Mouse (Mus musculus) liver, adult 2 months (tissue): ENCODE results near the gene Chrd. TPM values are rescaled to one million over a fixed set of nuclear protein-coding genes. Genes with fewer than 3 reads are reported as not detected.

Source experiments
- DNase-seq: peaks from one replicate; pipeline ENCODE4 v3.0.0-alpha.2; 2011; ENCODE audit warnings: low read depth, low spot score; ENCODE audit errors: extremely low read depth
- H3K27ac ChIP-seq: fragments of 200-500 bp; replicated peaks from 2 replicates; pipeline ENCODE4 v1.5.1; 2012; ENCODE audit warnings: low read depth, mild to moderate bottlenecking, control low read depth, inconsistent platforms, low read length; ENCODE audit not compliant: insufficient read depth
- H3K27me3 ChIP-seq: fragments of 200-500 bp; 2 replicates; pipeline ENCODE4 v1.6.1; 2012; ENCODE audit warnings: mild to moderate bottlenecking, moderate library complexity, low read length, inconsistent platforms; ENCODE audit not compliant: control insufficient read depth, insufficient read depth
- H3K36me3 ChIP-seq: fragments of 200-500 bp; 2 replicates; pipeline ENCODE4 v1.6.1; 2012; ENCODE audit warnings: low read length, inconsistent platforms; ENCODE audit not compliant: control insufficient read depth, insufficient read depth
- H3K4me1 ChIP-seq: fragments of 200-500 bp; 2 replicates; pipeline ENCODE4 v1.6.1; 2011; ENCODE audit warnings: low read length; ENCODE audit not compliant: control insufficient read depth, insufficient read depth
- H3K4me3 ChIP-seq: fragments of 200-500 bp; 2 replicates; pipeline ENCODE4 v1.5.1; 2011; ENCODE audit warnings: low read depth, mild to moderate bottlenecking, control low read depth, low read length, moderate library complexity; ENCODE audit not compliant: insufficient read depth
- H3K79me2 ChIP-seq: fragments of 200-500 bp; 2 replicates; pipeline ENCODE4 v1.6.1; 2012; ENCODE audit warnings: inconsistent platforms, mild to moderate bottlenecking, low read length, moderate library complexity; ENCODE audit not compliant: control insufficient read depth, insufficient read depth
- H3K9ac ChIP-seq: fragments of 200-500 bp; 2 replicates; pipeline ENCODE4 v1.6.1; 2012; ENCODE audit warnings: low read depth, mild to moderate bottlenecking, control low read depth, inconsistent platforms, low read length
- CTCF ChIP-seq: fragments of 200-500 bp; IDR thresholded peaks from 2 replicates; pipeline ENCODE4 v1.5.1; 2011; ENCODE audit warnings: low read depth, low read length, control low read depth
- POLR2A ChIP-seq: fragments of 200-500 bp; IDR thresholded peaks from 2 replicates; pipeline ENCODE4 v1.6.1; 2011; ENCODE audit warnings: low read length, control low read depth; ENCODE audit not compliant: insufficient read depth; ENCODE audit errors: extremely low read depth
- WGBS: fragments of 180-500 bp; shearing (Covaris S2); methylation state at CpG from one replicate; pipeline ENCODE4 v1.1.7; 2018; 5-methylcytosine and 5-hydroxymethylcytosine counted together
- polyA plus RNA-seq: library from polyadenylated mRNA; depleted of rRNA; stranded (reverse); fragments of >200 nt; gene quantifications from 2 replicates; pipeline ENCODE4 v1.2.3, GENCODE M21; 2012
- total RNA-seq: library from RNA; depleted of rRNA; stranded (reverse); fragments of >200 nt; gene quantifications from 2 replicates; pipeline ENCODE4 v1.2.3, GENCODE M21; 2014

The Chrd gene
- total and polyA plus RNA-seq, 2 experiments = 3.0 to 14.1 TPM

DNA sequence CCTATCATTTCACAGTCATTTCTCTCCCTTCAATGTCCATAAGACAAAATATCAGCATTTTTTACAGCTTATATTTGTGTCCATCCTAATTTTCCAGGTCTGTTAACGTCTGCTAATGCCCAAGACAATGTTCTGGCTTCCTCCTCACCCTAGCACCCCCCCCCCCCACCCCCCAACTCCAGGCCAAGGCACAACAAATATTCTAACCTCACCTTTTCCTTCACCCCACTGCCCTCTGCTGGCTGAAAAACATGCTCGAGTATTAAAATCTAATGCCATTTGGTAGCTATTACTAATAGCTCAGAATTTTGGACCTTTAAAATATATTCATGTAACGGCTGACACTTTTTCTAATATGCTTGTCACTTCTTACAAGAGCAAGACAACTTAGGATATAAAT lies 28.8 kb downstream of the Chrd start:
- WGBS = 6% methylated on average over 3 of the region's 3 CpGs
- no peaks in the 10 kb centered on the region for H3K36me3 ChIP-seq
- H3K4me1 ChIP-seq = 0 out of 2 replicates have a peak, but pooled peaks cover 2% of the 10 kb centered on the region
- DNase-seq = peak; percentile 34
- H3K9ac ChIP-seq = no peak overlapping the region
- H3K79me2 ChIP-seq = no peaks in the 10 kb centered on the region
- no peak overlapping the region for H3K27ac ChIP-seq
- no peak for TF ChIP-seq CTCF
- TF ChIP-seq POLR2A = no peak
- no peaks in the 10 kb centered on the region for H3K27me3 ChIP-seq
- H3K4me3 ChIP-seq = no peak overlapping the region

DNA sequence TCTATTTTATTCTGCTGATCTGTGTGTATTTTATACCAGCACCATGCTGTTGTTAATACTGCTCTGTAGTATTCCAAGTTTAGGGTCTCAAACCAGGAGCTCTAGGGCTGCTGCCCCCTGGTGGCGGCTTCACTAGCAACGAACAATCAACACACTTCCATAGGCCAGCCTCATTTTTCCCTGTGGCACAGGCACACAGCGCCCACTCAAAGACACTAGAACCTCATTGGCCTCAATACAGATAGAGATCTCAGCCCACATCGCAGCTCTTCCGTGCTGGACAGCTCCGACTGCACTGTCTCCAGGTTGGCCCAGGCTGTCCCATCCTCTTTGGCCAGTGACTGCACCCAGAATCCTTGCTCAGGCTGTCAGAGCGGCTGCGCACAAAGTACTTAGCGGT lies 32.3 kb downstream of the Chrd start:
- H3K9ac ChIP-seq = no peak overlapping the region
- H3K36me3 ChIP-seq = no peaks in the 10 kb centered on the region
- no peaks in the 10 kb centered on the region for H3K4me1 ChIP-seq
- WGBS = 52% methylated on average over 9 of the region's 9 CpGs
- no peaks in the 10 kb centered on the region for H3K27me3 ChIP-seq
- no peak overlapping the region for H3K4me3 ChIP-seq
- no peak for TF ChIP-seq POLR2A
- peak; percentile 84 for TF ChIP-seq CTCF
- peak; percentile 10 for DNase-seq
- no peaks in the 10 kb centered on the region for H3K79me2 ChIP-seq
- no peak overlapping the region for H3K27ac ChIP-seq

DNA sequence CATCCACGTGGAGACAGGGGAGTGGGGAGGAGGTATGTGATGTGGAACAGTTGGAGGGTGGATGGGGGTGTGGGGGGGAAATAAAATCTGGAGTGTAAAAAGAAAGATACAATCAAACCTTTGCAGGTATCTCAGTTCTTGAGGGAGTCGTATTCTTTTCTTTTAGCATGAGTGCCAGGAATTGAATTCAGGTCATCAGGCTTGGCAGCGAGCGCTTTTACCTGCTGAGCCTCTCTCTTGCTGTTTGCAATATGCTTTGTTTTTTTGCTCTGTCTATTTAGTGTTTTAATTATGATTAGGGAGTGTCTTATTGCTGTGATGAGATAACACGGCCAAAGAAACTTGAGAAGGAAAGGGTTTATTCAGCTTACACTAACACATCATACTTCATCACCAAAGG lies 42.1 kb downstream of the Chrd start:
- no peaks in the 10 kb centered on the region for H3K4me1 ChIP-seq
- TF ChIP-seq CTCF = no peak
- H3K36me3 ChIP-seq = no peaks in the 10 kb centered on the region
- no peaks in the 10 kb centered on the region for H3K27me3 ChIP-seq
- DNase-seq = no peak
- no peak overlapping the region for H3K4me3 ChIP-seq
- 75% methylated on average over 5 of the region's 5 CpGs for WGBS
- H3K9ac ChIP-seq = no peak overlapping the region
- H3K27ac ChIP-seq = no peak overlapping the region
- no peaks in the 10 kb centered on the region for H3K79me2 ChIP-seq

DNA sequence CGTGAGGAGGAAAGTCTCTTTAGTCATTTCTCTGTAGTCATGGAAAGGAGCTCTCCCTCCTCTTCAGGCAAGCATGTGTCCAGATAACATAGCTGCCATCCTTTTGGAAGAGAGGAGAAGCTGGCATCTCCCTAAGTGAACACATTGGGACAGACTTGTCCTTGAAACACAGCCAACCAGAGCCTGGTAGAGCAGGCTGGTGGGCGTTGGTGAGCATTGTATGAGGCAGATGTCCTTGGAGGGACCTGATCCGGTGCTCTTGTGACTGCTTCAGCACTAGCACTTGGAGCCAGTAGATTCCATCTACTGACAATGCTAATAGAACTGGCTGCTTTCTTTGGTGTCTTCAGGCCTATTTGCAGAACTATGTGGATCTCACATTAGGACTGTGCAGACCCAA lies 46.9 kb downstream of the Chrd start:
- Histone ChIP-seq H3K4me1 (no peaks in the 10 kb centered on the region), H3K27ac (no peak overlapping the region), H3K36me3 (no peaks in the 10 kb centered on the region), H3K4me3 (no peak overlapping the region), H3K27me3 (no peaks in the 10 kb centered on the region), H3K79me2 (no peaks in the 10 kb centered on the region), H3K9ac (no peak overlapping the region)
- TF ChIP-seq POLR2A (no peak), CTCF (no peak)
- DNase-seq = no peak
- WGBS = 72% methylated on average over 3 of the region's 3 CpGs

DNA sequence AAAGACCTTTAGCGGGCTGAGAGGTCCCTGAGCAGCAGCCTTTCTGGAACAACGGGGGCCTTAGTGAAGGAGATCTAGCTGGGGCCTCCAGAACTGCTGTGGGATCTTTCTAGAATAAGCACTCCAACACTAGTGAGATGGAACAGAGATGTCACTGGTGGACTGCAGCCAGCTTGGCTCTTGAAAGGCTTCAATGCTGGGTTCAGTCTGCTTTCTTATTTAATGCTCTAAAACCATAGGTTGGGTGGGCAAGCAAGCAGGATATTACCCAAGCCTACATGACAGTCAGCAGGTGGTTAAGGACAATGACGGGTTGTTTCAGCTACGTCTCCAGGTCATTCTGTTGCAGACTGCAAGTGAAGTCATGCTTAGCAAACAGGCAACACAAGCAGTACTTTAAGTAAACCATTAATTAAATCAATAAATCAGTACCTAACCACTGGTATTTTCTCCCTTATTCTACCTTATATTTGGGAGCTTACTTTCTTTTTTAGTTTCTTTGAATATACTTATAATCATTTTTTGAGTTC lies 48.2 kb downstream of the Chrd start:
- Histone ChIP-seq H3K4me1 (no peaks in the 10 kb centered on the region), H3K27ac (no peak overlapping the region), H3K79me2 (no peaks in the 10 kb centered on the region), H3K36me3 (no peaks in the 10 kb centered on the region), H3K4me3 (no peak overlapping the region), H3K27me3 (no peaks in the 10 kb centered on the region), H3K9ac (no peak overlapping the region)
- DNase-seq = no peak
- 69% methylated on average over 4 of the region's 4 CpGs for WGBS
- no peak for TF ChIP-seq CTCF

DNA sequence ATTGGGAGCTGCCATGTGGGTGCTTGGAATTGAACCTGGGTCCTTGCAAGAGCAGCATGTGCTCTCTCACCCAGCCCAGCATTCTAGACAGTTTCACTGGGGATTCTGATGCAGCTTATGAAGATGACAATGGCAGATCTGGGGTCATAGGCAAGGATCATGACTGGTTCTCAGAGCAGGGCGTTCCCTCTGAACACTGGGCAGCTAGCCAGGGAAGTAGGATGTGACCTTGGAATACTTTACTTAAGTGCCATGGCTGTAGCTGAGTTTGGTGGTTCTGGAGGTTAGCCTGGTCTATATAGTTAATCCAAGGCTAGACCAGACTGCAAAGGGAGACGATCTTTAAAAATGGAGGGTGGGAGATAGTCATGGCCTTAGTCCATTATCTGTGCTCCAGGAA lies 51.0 kb downstream of the Chrd start:
- DNase-seq = no peak
- H3K27me3 ChIP-seq = no peaks in the 10 kb centered on the region
- no peaks in the 10 kb centered on the region for H3K36me3 ChIP-seq
- no peak overlapping the region for H3K4me3 ChIP-seq
- no peaks in the 10 kb centered on the region for H3K4me1 ChIP-seq
- H3K27ac ChIP-seq = no peak overlapping the region
- no peak for TF ChIP-seq POLR2A
- no peak for TF ChIP-seq CTCF
- WGBS = 89% methylated on average over 2 of the region's 2 CpGs
- H3K79me2 ChIP-seq = no peaks in the 10 kb centered on the region
- H3K9ac ChIP-seq = no peak overlapping the region
